Mouse (Mus musculus): Measurements from ENCODE around the gene AC109138.7. TPM values are rescaled to one million over a fixed set of nuclear protein-coding genes. Genes with fewer than 3 reads are reported as not detected.

The AC109138.7 gene
- polyA plus RNA-seq, 1 experiment from 2014 or later: not detected

DNA sequence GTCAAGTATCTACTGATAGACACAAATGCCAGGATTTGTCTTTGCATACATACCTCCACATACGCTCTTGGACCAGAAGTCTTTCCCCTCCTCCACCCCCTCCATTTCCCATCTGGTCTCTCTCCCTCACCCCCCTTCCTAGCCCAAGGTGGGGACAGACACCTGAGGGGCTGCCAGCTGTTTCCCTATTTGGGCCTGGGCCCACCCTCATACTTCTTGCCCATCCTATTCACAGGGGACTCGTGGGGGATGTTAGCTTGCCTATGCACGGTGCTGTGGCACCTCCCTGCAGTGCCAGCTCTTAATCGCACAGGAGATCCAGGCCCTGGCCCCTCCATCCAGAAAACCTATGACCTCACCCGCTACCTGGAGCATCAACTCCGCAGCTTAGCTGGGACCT lies 5.8 kb downstream of the AC109138.7 start:
- Histone ChIP-seq H3K27ac (replicated peaks in 1 of 2; ENCODE audit: control insufficient read depth in 1 of 2, insufficient read depth in 1 of 2, low read depth in 2 of 2, low read length in 2 of 2) (no peak overlapping the region), H3K36me3 (ENCODE audit: control insufficient read depth, insufficient read depth, low read length) (no peaks in the 10 kb centered on the region), H3K4me1 (ENCODE audit: control insufficient read depth in 2 of 2, insufficient read depth in 2 of 2, low read length in 2 of 2) (peaks cover 13 to 31% of the 10 kb centered on the region in 2 experiments; a peak in 3 of 4 replicates), H3K9ac (ENCODE audit: low read length) (no peak overlapping the region), H3K27me3 (ENCODE audit: control insufficient read depth, insufficient read depth, low read length) (peaks cover 32% of the 10 kb centered on the region), H3K4me3 (ENCODE audit: control insufficient read depth in 1 of 2, insufficient read depth in 1 of 2, low read depth in 1 of 2, low read length in 2 of 2) (no peak overlapping the region), H3K4me2 (ENCODE audit: low read length) (no peak overlapping the region), H3K9me3 (ENCODE audit: control insufficient read depth, low read length) (no peaks in the 10 kb centered on the region)
- no peak for ATAC-seq (ENCODE audit: insufficient number of reproducible peaks, insufficient read depth, low FRiP score, low read depth)
- WGBS: 78% methylated on average over 6 of the region's 6 CpGs

DNA sequence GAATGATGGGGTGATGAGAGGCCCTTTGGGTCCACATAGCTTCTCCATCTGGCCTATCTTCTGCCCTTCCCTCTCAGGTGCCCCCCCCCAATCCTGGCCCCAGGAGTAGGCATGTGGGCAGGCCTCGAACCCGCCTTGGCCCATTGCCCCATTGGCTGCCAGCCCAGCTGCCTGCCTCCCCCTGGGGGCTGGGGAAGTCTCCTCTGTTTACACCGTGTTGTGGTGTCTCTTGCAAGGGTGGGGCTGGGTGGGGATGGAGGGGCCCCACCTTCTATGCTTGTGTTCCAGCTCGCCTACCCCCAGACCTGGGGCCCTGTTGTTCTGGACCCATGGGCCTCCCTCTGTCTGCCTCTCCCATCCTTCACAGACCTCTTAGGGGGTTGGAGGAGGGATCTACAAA lies 6.3 kb downstream of the AC109138.7 start:
- no peaks in the 10 kb centered on the region for H3K9me3 ChIP-seq (ENCODE audit: control insufficient read depth, low read length)
- no peak for ATAC-seq (ENCODE audit: insufficient number of reproducible peaks, insufficient read depth, low FRiP score, low read depth)
- no peaks in the 10 kb centered on the region for H3K36me3 ChIP-seq (ENCODE audit: control insufficient read depth, insufficient read depth, low read length)
- no peak overlapping the region for H3K27ac ChIP-seq (replicated peaks in 1 of 2; ENCODE audit: control insufficient read depth in 1 of 2, insufficient read depth in 1 of 2, low read depth in 2 of 2, low read length in 2 of 2)
- H3K4me1 ChIP-seq (ENCODE audit: control insufficient read depth in 2 of 2, insufficient read depth in 2 of 2, low read length in 2 of 2): peaks cover 13 to 28% of the 10 kb centered on the region in 2 experiments; a peak in 3 of 4 replicates
- no peak overlapping the region for H3K4me3 ChIP-seq (ENCODE audit: control insufficient read depth in 1 of 2, insufficient read depth in 1 of 2, low read depth in 1 of 2, low read length in 2 of 2)
- no peak overlapping the region for H3K9ac ChIP-seq (ENCODE audit: low read length)
- no peak overlapping the region; the same call in 1 of the 2 replicates for H3K4me2 ChIP-seq (ENCODE audit: low read length)
- peaks cover 29% of the 10 kb centered on the region for H3K27me3 ChIP-seq (ENCODE audit: control insufficient read depth, insufficient read depth, low read length)
- WGBS: 62% methylated on average over 4 of the region's 4 CpGs

DNA sequence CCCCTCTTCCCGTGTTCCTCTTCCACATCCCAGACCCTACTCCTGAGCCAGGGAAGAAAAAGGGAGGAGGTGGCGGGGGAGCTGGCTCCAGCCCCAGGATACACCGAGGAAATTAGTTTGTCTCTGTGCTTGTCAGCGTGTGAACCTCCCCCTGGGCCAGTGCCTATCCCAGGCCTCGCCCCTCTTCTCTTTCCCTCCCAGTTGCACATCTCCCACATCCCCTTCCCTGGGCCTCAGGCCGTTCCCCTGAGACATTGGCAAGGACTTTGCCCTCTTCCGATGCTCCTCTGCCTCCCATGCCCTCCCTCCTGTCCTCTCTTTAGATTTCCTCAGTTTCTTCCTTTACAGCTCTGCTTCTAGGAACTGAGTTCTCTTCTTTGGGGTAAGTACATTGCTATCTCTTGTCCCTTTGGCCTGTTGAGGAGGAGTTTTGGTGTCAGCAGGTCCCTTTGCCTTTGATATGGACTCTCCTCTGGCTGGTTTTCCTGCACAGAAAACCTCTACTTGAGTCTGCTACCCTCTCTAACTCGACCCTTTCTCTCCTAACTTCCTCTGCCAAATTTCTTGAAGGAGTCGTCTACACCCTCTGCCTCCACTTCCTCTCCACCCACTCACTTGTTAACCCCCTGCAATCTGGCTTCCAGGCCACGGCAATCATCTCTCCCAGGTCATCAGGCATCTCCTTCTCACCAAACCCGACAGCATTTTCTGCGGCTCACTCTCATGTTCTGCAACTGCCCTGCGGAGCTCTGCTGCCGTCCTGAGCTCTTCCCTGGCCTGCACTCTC lies 7.0 kb downstream of the AC109138.7 start:
- H3K27ac ChIP-seq (replicated peaks in 1 of 2; ENCODE audit: control insufficient read depth in 1 of 2, insufficient read depth in 1 of 2, low read depth in 2 of 2, low read length in 2 of 2): peak overlapping the region in 1 of 2 experiments; percentile 33; a peak in 1 of 4 replicates
- no peaks in the 10 kb centered on the region for H3K36me3 ChIP-seq (ENCODE audit: control insufficient read depth, insufficient read depth, low read length)
- no peaks in the 10 kb centered on the region for H3K9me3 ChIP-seq (ENCODE audit: control insufficient read depth, low read length)
- 28% methylated on average over 14 of the region's 14 CpGs for WGBS
- peak; percentile 39; the same call in 1 of the 2 replicates for ATAC-seq (ENCODE audit: insufficient number of reproducible peaks, insufficient read depth, low FRiP score, low read depth)
- peaks cover 11 to 21% of the 10 kb centered on the region in 2 experiments; a peak in 3 of 4 replicates for H3K4me1 ChIP-seq (ENCODE audit: control insufficient read depth in 2 of 2, insufficient read depth in 2 of 2, low read length in 2 of 2)
- no peak overlapping the region for H3K9ac ChIP-seq (ENCODE audit: low read length)
- peaks cover 22% of the 10 kb centered on the region for H3K27me3 ChIP-seq (ENCODE audit: control insufficient read depth, insufficient read depth, low read length)
- H3K4me2 ChIP-seq (ENCODE audit: low read length): no peak overlapping the region; the same call in 1 of the 2 replicates
- H3K4me3 ChIP-seq (ENCODE audit: control insufficient read depth in 1 of 2, insufficient read depth in 1 of 2, low read depth in 1 of 2, low read length in 2 of 2): no peak overlapping the region

DNA sequence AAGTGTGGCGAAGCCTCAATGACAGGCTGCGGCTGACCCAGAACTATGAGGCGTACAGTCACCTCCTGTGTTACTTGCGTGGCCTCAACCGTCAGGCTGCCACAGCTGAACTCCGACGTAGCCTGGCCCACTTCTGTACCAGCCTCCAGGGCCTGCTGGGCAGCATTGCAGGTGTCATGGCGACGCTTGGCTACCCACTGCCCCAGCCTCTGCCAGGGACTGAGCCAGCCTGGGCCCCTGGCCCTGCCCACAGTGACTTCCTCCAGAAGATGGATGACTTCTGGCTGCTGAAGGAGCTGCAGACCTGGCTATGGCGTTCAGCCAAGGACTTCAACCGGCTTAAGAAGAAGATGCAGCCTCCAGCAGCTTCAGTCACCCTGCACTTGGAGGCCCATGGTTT lies 8.0 kb downstream of the AC109138.7 start:
- Histone ChIP-seq H3K36me3 (ENCODE audit: control insufficient read depth, insufficient read depth, low read length) (no peaks in the 10 kb centered on the region), H3K9ac (ENCODE audit: low read length) (no peak overlapping the region), H3K4me1 (ENCODE audit: control insufficient read depth in 2 of 2, insufficient read depth in 2 of 2, low read length in 2 of 2) (peaks cover 8 to 19% of the 10 kb centered on the region in 2 experiments; a peak in 3 of 4 replicates), H3K9me3 (ENCODE audit: control insufficient read depth, low read length) (no peaks in the 10 kb centered on the region), H3K4me2 (ENCODE audit: low read length) (no peak overlapping the region), H3K27me3 (ENCODE audit: control insufficient read depth, insufficient read depth, low read length) (peaks cover 19% of the 10 kb centered on the region), H3K4me3 (ENCODE audit: control insufficient read depth in 1 of 2, insufficient read depth in 1 of 2, low read depth in 1 of 2, low read length in 2 of 2) (no peak overlapping the region), H3K27ac (replicated peaks in 1 of 2; ENCODE audit: control insufficient read depth in 1 of 2, insufficient read depth in 1 of 2, low read depth in 2 of 2, low read length in 2 of 2) (no peak overlapping the region)
- ATAC-seq (ENCODE audit: insufficient number of reproducible peaks, insufficient read depth, low FRiP score, low read depth): no peak
- 78% methylated on average over 11 of the region's 11 CpGs for WGBS

DNA sequence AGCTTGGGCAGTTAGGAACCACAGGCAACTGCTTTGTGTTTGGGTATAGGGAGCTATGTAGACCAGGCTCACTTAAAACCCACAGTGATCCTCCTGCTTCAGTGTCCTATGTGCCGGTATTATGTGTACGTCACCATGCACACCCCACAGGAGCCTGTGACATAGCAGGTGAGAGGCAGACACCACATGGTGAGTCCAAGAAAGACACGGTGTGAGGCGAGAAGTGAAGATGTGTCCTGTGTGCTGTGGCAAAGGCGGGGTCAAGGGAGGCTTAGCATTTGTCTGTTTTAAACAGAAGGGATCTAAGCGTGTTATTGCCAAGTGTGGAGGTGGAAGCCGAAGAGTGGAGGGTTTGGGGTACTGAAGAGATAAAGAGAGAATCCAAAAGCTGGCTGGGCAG lies 12.6 kb downstream of the AC109138.7 start:
- no peak overlapping the region for H3K4me2 ChIP-seq (ENCODE audit: low read length)
- H3K36me3 ChIP-seq (ENCODE audit: control insufficient read depth, insufficient read depth, low read length): no peaks in the 10 kb centered on the region
- H3K9ac ChIP-seq (ENCODE audit: low read length): no peak overlapping the region
- H3K27me3 ChIP-seq (ENCODE audit: control insufficient read depth, insufficient read depth, low read length): peaks cover 19% of the 10 kb centered on the region
- no peak overlapping the region for H3K27ac ChIP-seq (replicated peaks in 1 of 2; ENCODE audit: control insufficient read depth in 1 of 2, insufficient read depth in 1 of 2, low read depth in 2 of 2, low read length in 2 of 2)
- 79% methylated on average over 7 of the region's 7 CpGs for WGBS
- ATAC-seq (ENCODE audit: insufficient number of reproducible peaks, insufficient read depth, low FRiP score, low read depth): no peak
- H3K4me3 ChIP-seq (ENCODE audit: control insufficient read depth in 1 of 2, insufficient read depth in 1 of 2, low read depth in 1 of 2, low read length in 2 of 2): no peak overlapping the region
- H3K9me3 ChIP-seq (ENCODE audit: control insufficient read depth, low read length): no peaks in the 10 kb centered on the region
- H3K4me1 ChIP-seq (ENCODE audit: control insufficient read depth in 2 of 2, insufficient read depth in 2 of 2, low read length in 2 of 2): peaks cover 2 to 4% of the 10 kb centered on the region in 2 experiments; a peak in 1 of 4 replicates

DNA sequence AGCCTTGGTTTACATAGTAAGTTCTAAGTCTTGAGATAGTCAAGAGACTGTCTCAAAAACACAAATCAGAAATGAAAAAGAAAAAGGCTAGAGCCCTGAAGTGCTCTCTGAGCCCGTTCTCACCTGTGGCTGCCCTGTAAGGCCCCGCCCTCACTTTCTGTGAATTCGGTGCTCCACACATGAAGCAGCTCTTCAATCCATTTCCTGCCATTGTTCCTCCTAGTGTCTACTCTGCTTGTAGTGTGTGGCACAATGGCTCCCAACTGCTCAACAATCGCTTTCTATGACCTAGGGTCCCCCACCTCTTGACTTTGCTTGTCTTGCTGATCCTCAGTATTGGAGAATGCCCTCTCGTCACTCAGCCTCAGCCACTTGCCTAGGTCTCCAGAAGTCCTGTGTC lies 13.3 kb downstream of the AC109138.7 start:
- Histone ChIP-seq H3K27me3 (ENCODE audit: control insufficient read depth, insufficient read depth, low read length) (peaks cover 14% of the 10 kb centered on the region), H3K27ac (replicated peaks in 1 of 2; ENCODE audit: control insufficient read depth in 1 of 2, insufficient read depth in 1 of 2, low read depth in 2 of 2, low read length in 2 of 2) (no peak overlapping the region)
- no peak for ATAC-seq (ENCODE audit: insufficient number of reproducible peaks, insufficient read depth, low FRiP score, low read depth)

DNA sequence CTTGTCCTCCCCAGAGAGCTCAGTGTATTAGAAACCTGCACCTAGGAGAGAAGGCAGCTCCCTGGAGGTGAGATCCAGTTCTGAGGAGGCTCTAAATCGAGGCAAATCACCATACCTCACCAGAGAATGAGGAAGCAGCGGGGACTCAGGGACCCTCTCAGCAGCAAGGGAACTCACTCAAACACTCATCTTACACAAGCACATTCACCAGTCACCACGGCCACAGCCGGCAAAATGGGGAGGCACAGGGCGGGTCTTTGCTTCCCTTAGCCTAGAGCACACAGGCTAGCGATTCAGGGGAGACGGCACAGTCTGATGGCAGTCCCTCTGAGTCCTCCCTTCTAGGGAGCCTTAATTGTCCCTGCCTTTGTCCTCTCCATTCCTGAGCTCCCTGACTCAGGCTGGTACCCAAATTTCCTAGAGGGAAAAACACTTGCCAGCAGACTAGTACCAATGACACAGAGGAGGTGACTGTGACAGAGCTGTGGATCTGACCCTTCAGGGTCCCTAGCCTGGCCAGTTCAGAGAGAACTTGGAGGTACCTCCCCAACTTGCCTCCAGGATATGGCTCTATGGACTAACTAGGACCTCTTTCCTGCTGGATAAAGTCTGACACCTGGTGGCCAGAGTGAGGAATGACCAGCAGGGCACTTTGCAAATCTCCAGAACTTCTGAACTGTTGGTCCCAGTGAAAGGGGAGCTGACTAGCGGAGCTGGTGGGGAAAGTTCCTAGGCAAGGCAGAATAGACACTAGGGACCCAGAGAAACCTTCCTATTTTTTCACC lies 13.9 kb downstream of the AC109138.7 start:
- no peak overlapping the region for H3K9ac ChIP-seq (ENCODE audit: low read length)
- no peak overlapping the region for H3K27ac ChIP-seq (replicated peaks in 1 of 2; ENCODE audit: control insufficient read depth in 1 of 2, insufficient read depth in 1 of 2, low read depth in 2 of 2, low read length in 2 of 2)
- peaks cover 4 to 5% of the 10 kb centered on the region in 2 experiments for H3K4me1 ChIP-seq (ENCODE audit: control insufficient read depth in 2 of 2, insufficient read depth in 2 of 2, low read length in 2 of 2)
- no peak overlapping the region for H3K4me2 ChIP-seq (ENCODE audit: low read length)
- no peak overlapping the region for H3K4me3 ChIP-seq (ENCODE audit: control insufficient read depth in 1 of 2, insufficient read depth in 1 of 2, low read depth in 1 of 2, low read length in 2 of 2)
- 16% methylated on average over 8 of the region's 8 CpGs for WGBS
- no peaks in the 10 kb centered on the region for H3K36me3 ChIP-seq (ENCODE audit: control insufficient read depth, insufficient read depth, low read length)
- 0 out of 2 replicates have a peak, but pooled peaks have one; percentile 9 for ATAC-seq (ENCODE audit: insufficient number of reproducible peaks, insufficient read depth, low FRiP score, low read depth)
- H3K27me3 ChIP-seq (ENCODE audit: control insufficient read depth, insufficient read depth, low read length): peaks cover 13% of the 10 kb centered on the region
- no peaks in the 10 kb centered on the region for H3K9me3 ChIP-seq (ENCODE audit: control insufficient read depth, low read length)

More for the DNA sequence above, 13.3 kb downstream of the AC109138.7 start:
- H3K36me3 ChIP-seq (ENCODE audit: control insufficient read depth, insufficient read depth, low read length): no peaks in the 10 kb centered on the region
- WGBS: 57% methylated on average over 5 of the region's 5 CpGs
- no peak overlapping the region for H3K9ac ChIP-seq (ENCODE audit: low read length)
- H3K4me1 ChIP-seq (ENCODE audit: control insufficient read depth in 2 of 2, insufficient read depth in 2 of 2, low read length in 2 of 2): peaks cover 3 to 5% of the 10 kb centered on the region in 2 experiments
- no peak overlapping the region for H3K4me2 ChIP-seq (ENCODE audit: low read length)
- H3K4me3 ChIP-seq (ENCODE audit: control insufficient read depth in 1 of 2, insufficient read depth in 1 of 2, low read depth in 1 of 2, low read length in 2 of 2): no peak overlapping the region
- H3K9me3 ChIP-seq (ENCODE audit: control insufficient read depth, low read length): no peaks in the 10 kb centered on the region
